Mouse (Mus musculus) urinary bladder, postnatal 10 days (tissue): ENCODE data around the gene Pcbd2.

ENCODE experiments used
- DNase-seq: peaks from one replicate; pipeline ENCODE4 v3.0.0; 2022; ENCODE audit warnings: low spot score

Pcbd2 gene

GRCm38 (mm10) chr13:55826008-55826671, 99.0 kb downstream of the Pcbd2 start:
- no peak for DNase-seq
